In genomic region chr4:86576120-86576541, GRCm38 (mm10) we compare ENCODE assay signal across 7 mouse cellular contexts. TPM values are rescaled to one million over a fixed set of nuclear protein-coding genes. Genes with fewer than 3 reads are reported as not detected.
A peak's percentile ranks its signal among the peaks of the same experiment; 100 is the strongest.
DNase-seq lines count a peak whose midpoint lies in the region; TF ChIP-seq lines count a peak whose summit lies in the region.

No protein-coding gene starts in this region.

- DNase-seq in thymus, postnatal 0 days (ENCODE audit: low spot score): peak; percentile 42
- no peak for DNase-seq in thymus, postnatal 25 days
- DNase-seq in brain, embryonic 18.5 days (ENCODE audit: low read depth, low spot score): peak; percentile 10
- DNase-seq in frontal cortex, postnatal 36 days (ENCODE audit: low spot score in 2 of 2): peak; percentile 40 to 47
- peak; percentile 32 for DNase-seq in kidney, postnatal 14 days
- peak; percentile 7 for DNase-seq in lung, postnatal 10 days

- TF ChIP-seq CTCF in small intestine, adult 2 months (IDR thresholded peaks at IDR 0.05; ENCODE audit: extremely low read depth, insufficient read length, insufficient replicate concordance, low read depth, low read length): no peak

- H3K4me3 ChIP-seq in small intestine, adult 2 months (ENCODE audit: low read depth, low read length): peak overlapping the region; percentile 94

- H3K4me1 ChIP-seq in small intestine, adult 2 months (ENCODE audit: control insufficient read depth, insufficient read depth, insufficient read length, low read length): peaks cover 9% of the 10 kb centered on the region; the same call in 1 of the 2 replicates

- no peaks in the 10 kb centered on the region for H3K27me3 ChIP-seq in small intestine, adult 2 months (ENCODE audit: control insufficient read depth, insufficient read depth, low read length)

- H3K27ac ChIP-seq in small intestine, adult 2 months (ENCODE audit: insufficient read depth, low read depth, low read length): peak overlapping the region; percentile 83

- 0 out of 2 replicates have a peak, but pooled peaks cover 1% of the 10 kb centered on the region for H3K36me3 ChIP-seq in small intestine, adult 2 months (ENCODE audit: control insufficient read depth, insufficient read depth, low read length)

- no peak for TF ChIP-seq POLR2A in small intestine, adult 2 months (IDR thresholded peaks at IDR 0.05; ENCODE audit: low read depth, low read length)

- under 1% methylated on average over 20 of the region's 20 CpGs for WGBS in small intestine, adult 2 months

RNA-seq across cellular contexts. Expression of gene Rraga, which starts 0.7 kb away (rescaled TPM):
- polyA plus RNA-seq in thymus, postnatal 0 days (2015; fragmentation: Nextera tagmentation; extraction: Ambion mirVana): 51.2 and 53.4 TPM in 2 replicates
- polyA plus RNA-seq in small intestine, adult 2 months (2012; rRNA removed): 13.2 and 22.1 TPM in 2 replicates

RNA-seq across cellular contexts. Expression of gene Saxo1, which starts 18.0 kb away (rescaled TPM):
- 0.31 TPM in 1 of 2 replicates, not detected in the other for polyA plus RNA-seq in thymus, postnatal 0 days (2015; fragmentation: Nextera tagmentation; extraction: Ambion mirVana)
- not detected in 2 replicates for polyA plus RNA-seq in small intestine, adult 2 months (2012; rRNA removed)

RNA-seq across cellular contexts. Expression of gene Haus6, which starts 35.7 kb away (rescaled TPM):
- 16.7 and 17.2 TPM in 2 replicates for polyA plus RNA-seq in thymus, postnatal 0 days (2015; fragmentation: Nextera tagmentation; extraction: Ambion mirVana)
- 1.3 and 3.4 TPM in 2 replicates for polyA plus RNA-seq in small intestine, adult 2 months (2012; rRNA removed)
